Mouse (Mus musculus): ENCODE measurements around the gene Use1. TPM values are rescaled to one million over a fixed set of nuclear protein-coding genes. Genes with fewer than 3 reads are reported as not detected.

The Use1 gene
- polyA plus RNA-seq, 1 experiment from 2014 or later = 71.7 TPM

DNA sequence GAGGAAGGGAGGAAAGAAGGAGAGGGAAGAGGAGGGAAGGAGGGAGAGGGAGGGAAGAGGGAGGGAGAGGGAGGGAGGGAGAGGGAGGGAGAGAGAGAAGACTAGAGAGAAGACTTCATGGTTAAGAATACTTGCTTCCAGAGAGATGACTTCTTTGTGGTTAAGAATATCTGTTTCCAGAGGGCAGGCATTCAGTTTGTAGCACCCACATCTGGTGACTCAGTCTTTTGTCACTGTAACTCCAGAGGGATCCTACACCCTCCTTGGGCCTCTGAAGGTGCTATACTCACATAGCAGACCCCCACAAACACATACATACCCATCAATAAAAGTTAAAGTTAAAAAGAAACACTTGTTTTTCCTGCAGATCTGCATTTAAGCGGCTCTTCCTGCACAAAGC, 15.1 kb upstream of the Use1 start:
- peaks cover 37% of the 10 kb centered on the region for H3K36me3 ChIP-seq (ENCODE audit: control insufficient read depth, insufficient read depth, low read length)

DNA sequence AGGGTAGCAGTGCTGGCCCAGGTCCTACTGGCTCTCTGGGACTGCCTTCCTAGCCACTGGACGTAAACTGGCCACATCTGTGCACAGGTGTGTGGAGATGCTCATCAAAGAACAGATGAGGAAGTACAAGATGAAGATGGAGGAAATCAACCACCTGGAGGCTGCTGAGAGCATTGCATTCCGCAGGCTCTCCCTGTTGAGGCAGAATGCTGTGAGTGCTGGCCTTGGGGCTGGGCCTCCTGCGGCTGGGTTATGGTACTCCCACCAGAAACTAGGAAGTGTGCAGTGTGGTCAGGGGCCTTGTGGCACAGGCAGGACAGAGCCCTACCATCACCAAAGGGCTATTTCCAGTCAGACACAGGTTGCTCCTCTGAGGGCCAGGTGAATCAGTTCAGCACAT, 8.6 kb upstream of the Use1 start:
- H3K27ac ChIP-seq (ENCODE audit: low read depth, low read length) = no peak overlapping the region
- no peak overlapping the region for H3K4me3 ChIP-seq (ENCODE audit: low read depth, low read length)
- no peak overlapping the region for H3K9ac ChIP-seq (ENCODE audit: low read length)
- no peaks in the 10 kb centered on the region for H3K27me3 ChIP-seq (ENCODE audit: control insufficient read depth, insufficient read depth, low read length)
- H3K9me3 ChIP-seq (ENCODE audit: control insufficient read depth, low read length) = no peaks in the 10 kb centered on the region
- 86% methylated on average over 3 of the region's 3 CpGs for WGBS
- H3K36me3 ChIP-seq (ENCODE audit: control insufficient read depth, insufficient read depth, low read length) = peaks cover 28% of the 10 kb centered on the region
- no peak overlapping the region for H3K4me2 ChIP-seq
- ATAC-seq (ENCODE audit: low FRiP score) = no peak
- no peak for DNase-seq (ENCODE audit: low spot score, missing footprints)
- H3K4me1 ChIP-seq (ENCODE audit: control insufficient read depth, insufficient read depth, low read length) = no peaks in the 10 kb centered on the region

More for the DNA sequence above, 15.1 kb upstream of the Use1 start:
- ATAC-seq (ENCODE audit: low FRiP score) = no peak
- no peak for DNase-seq (ENCODE audit: low spot score, missing footprints)
- no peaks in the 10 kb centered on the region for H3K9me3 ChIP-seq (ENCODE audit: control insufficient read depth, low read length)
- H3K4me3 ChIP-seq (ENCODE audit: low read depth, low read length) = no peak overlapping the region
- H3K9ac ChIP-seq (ENCODE audit: low read length) = no peak overlapping the region
- no peak overlapping the region for H3K4me2 ChIP-seq
- 93% methylated on average over 1 of the region's 1 CpGs for WGBS
- no peak overlapping the region for H3K27ac ChIP-seq (ENCODE audit: low read depth, low read length)
- no peaks in the 10 kb centered on the region for H3K4me1 ChIP-seq (ENCODE audit: control insufficient read depth, insufficient read depth, low read length)
- H3K27me3 ChIP-seq (ENCODE audit: control insufficient read depth, insufficient read depth, low read length) = no peaks in the 10 kb centered on the region

DNA sequence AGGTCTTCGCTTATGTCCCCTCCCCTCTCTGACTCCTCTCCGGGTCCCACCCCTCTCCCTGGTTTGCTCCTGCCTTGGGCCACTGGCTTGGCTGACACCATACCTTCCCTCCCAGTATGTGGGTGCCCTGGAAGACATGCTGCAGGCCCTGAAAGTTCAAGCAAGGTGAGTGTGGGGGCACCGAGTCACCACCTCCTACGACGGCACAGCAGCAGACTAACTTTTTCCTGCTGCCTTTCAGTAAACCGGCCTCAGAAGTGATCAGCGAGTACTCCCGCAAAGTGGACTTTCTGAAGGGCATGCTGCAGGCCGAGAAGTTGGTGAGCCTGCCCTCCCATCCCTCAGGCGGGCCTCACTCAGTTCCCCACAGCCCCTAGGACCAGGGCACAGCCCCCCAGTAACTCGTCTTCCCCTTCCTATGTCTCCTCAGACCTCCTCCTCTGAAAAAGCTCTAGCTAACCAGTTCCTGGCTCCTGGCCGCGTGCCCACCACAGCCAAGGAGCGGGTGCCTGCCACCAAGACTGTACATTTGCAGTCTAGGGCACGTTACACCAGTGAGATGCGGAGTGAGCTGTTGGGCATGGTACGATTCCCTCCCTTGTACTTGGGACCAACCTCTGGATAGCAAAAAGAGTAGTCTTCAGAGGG, 1.0 kb downstream of the Use1 start:
- Histone ChIP-seq H3K4me2 (peak overlapping the region; percentile 67), H3K9ac (ENCODE audit: low read length) (peak overlapping the region; percentile 74), H3K27me3 (ENCODE audit: control insufficient read depth, insufficient read depth, low read length) (no peaks in the 10 kb centered on the region), H3K9me3 (ENCODE audit: control insufficient read depth, low read length) (no peaks in the 10 kb centered on the region), H3K27ac (ENCODE audit: low read depth, low read length) (peak overlapping the region; percentile 75; the same call in 1 of the 2 replicates), H3K4me1 (ENCODE audit: control insufficient read depth, insufficient read depth, low read length) (peaks cover 9% of the 10 kb centered on the region), H3K36me3 (ENCODE audit: control insufficient read depth, insufficient read depth, low read length) (peaks cover 5% of the 10 kb centered on the region; the same call in 1 of the 2 replicates), H3K4me3 (ENCODE audit: low read depth, low read length) (peak overlapping the region; percentile 62)
- peak; percentile 82; the same call in 1 of the 2 replicates for ATAC-seq (ENCODE audit: low FRiP score)
- WGBS = 54% methylated on average over 17 of the region's 17 CpGs
- DNase-seq (ENCODE audit: low spot score, missing footprints) = peak; percentile 66

- Histone ChIP-seq H3K9me3 (ENCODE audit: control insufficient read depth, low read length) (no peaks in the 10 kb centered on the region), H3K4me1 (ENCODE audit: control insufficient read depth, insufficient read depth, low read length) (peaks cover 9% of the 10 kb centered on the region), H3K4me2 (no peak overlapping the region), H3K4me3 (ENCODE audit: low read depth, low read length) (no peak overlapping the region), H3K36me3 (ENCODE audit: control insufficient read depth, insufficient read depth, low read length) (peaks cover 5% of the 10 kb centered on the region; the same call in 1 of the 2 replicates), H3K9ac (ENCODE audit: low read length) (no peak overlapping the region), H3K27ac (ENCODE audit: low read depth, low read length) (no peak overlapping the region), H3K27me3 (ENCODE audit: control insufficient read depth, insufficient read depth, low read length) (no peaks in the 10 kb centered on the region)
- ATAC-seq (ENCODE audit: low FRiP score) (no peak), DNase-seq (ENCODE audit: low spot score, missing footprints) (peak; percentile 61)
Measured at GRCm38 (mm10) chr8:71368366-71368765, 1.7 kb downstream of the Use1 start.

- Histone ChIP-seq H3K4me1 (ENCODE audit: control insufficient read depth, insufficient read depth, low read length) (peaks cover 9% of the 10 kb centered on the region), H3K27me3 (ENCODE audit: control insufficient read depth, insufficient read depth, low read length) (no peaks in the 10 kb centered on the region), H3K9me3 (ENCODE audit: control insufficient read depth, low read length) (no peaks in the 10 kb centered on the region), H3K4me3 (ENCODE audit: low read depth, low read length) (no peak overlapping the region), H3K4me2 (no peak overlapping the region), H3K9ac (ENCODE audit: low read length) (no peak overlapping the region), H3K27ac (ENCODE audit: low read depth, low read length) (no peak overlapping the region), H3K36me3 (ENCODE audit: control insufficient read depth, insufficient read depth, low read length) (peaks cover 5% of the 10 kb centered on the region; the same call in 1 of the 2 replicates)
- DNase-seq (ENCODE audit: low spot score, missing footprints) = peak; percentile 2
- 93% methylated on average over 10 of the region's 10 CpGs for WGBS
- ATAC-seq (ENCODE audit: low FRiP score) = no peak
Measured at GRCm38 (mm10) chr8:71369040-71369718, 2.5 kb downstream of the Use1 start.

GRCm38 (mm10) chr8:71370711-71371235, 4.1 kb downstream of the Use1 start:
- Histone ChIP-seq H3K9me3 (ENCODE audit: control insufficient read depth, low read length) (no peaks in the 10 kb centered on the region), H3K4me2 (peak overlapping the region; percentile 35), H3K4me3 (ENCODE audit: low read depth, low read length) (peak overlapping the region; percentile 69), H3K27me3 (ENCODE audit: control insufficient read depth, insufficient read depth, low read length) (no peaks in the 10 kb centered on the region), H3K9ac (ENCODE audit: low read length) (no peak overlapping the region; the same call in 1 of the 2 replicates), H3K4me1 (ENCODE audit: control insufficient read depth, insufficient read depth, low read length) (peaks cover 13% of the 10 kb centered on the region), H3K36me3 (ENCODE audit: control insufficient read depth, insufficient read depth, low read length) (peaks cover 5% of the 10 kb centered on the region; the same call in 1 of the 2 replicates), H3K27ac (ENCODE audit: low read depth, low read length) (no peak overlapping the region)
- peak; percentile 69 for DNase-seq (ENCODE audit: low spot score, missing footprints)
- WGBS = 29% methylated on average over 5 of the region's 5 CpGs
- no peak for ATAC-seq (ENCODE audit: low FRiP score)

- Histone ChIP-seq H3K9me3 (ENCODE audit: control insufficient read depth, low read length) (no peaks in the 10 kb centered on the region), H3K27me3 (ENCODE audit: control insufficient read depth, insufficient read depth, low read length) (no peaks in the 10 kb centered on the region), H3K36me3 (ENCODE audit: control insufficient read depth, insufficient read depth, low read length) (peaks cover 5% of the 10 kb centered on the region; the same call in 1 of the 2 replicates), H3K27ac (ENCODE audit: low read depth, low read length) (no peak within 1 kb of the TSS; the same call in 1 of the 2 replicates), H3K4me3 (ENCODE audit: low read depth, low read length) (peak within 1 kb of the TSS; percentile 69), H3K4me1 (ENCODE audit: control insufficient read depth, insufficient read depth, low read length) (peaks cover 19% of the 10 kb centered on the region), H3K4me2 (peak within 1 kb of the TSS; percentile 35), H3K9ac (ENCODE audit: low read length) (peak within 1 kb of the TSS; percentile 53)
- 1% methylated on average over 66 of the region's 68 CpGs for WGBS
- DNase-seq (ENCODE audit: low spot score, missing footprints) (peak; percentile 99), ATAC-seq (ENCODE audit: low FRiP score) (peak; percentile 88)
Measured at GRCm38 (mm10) chr8:71371236-71371848, 4.7 kb downstream of the Use1 start, which contains the start of gene Ocel1. TSS of gene Ocel1 (plus strand) at chr8:71371298.

GRCm38 (mm10) chr8:71372427-71372826, 5.8 kb downstream of the Use1 start:
- Histone ChIP-seq H3K9me3 (ENCODE audit: control insufficient read depth, low read length) (no peaks in the 10 kb centered on the region), H3K27me3 (ENCODE audit: control insufficient read depth, insufficient read depth, low read length) (no peaks in the 10 kb centered on the region), H3K36me3 (ENCODE audit: control insufficient read depth, insufficient read depth, low read length) (peaks cover 5% of the 10 kb centered on the region; the same call in 1 of the 2 replicates), H3K4me1 (ENCODE audit: control insufficient read depth, insufficient read depth, low read length) (peaks cover 23% of the 10 kb centered on the region), H3K27ac (ENCODE audit: low read depth, low read length) (no peak overlapping the region), H3K9ac (ENCODE audit: low read length) (no peak overlapping the region), H3K4me2 (no peak overlapping the region), H3K4me3 (ENCODE audit: low read depth, low read length) (no peak overlapping the region)
- WGBS = 82% methylated on average over 12 of the region's 12 CpGs
- DNase-seq (ENCODE audit: low spot score, missing footprints) = peak; percentile 85
- no peak for ATAC-seq (ENCODE audit: low FRiP score)

Measured in midbrain, embryonic 11.5 days (tissue).